Mouse (Mus musculus) cerebellum, adult 2 months (tissue): ENCODE results near the gene Nfxl1.
"Not testable (repeated sequence)": the region's sequence is repeated elsewhere in the genome, so short reads cannot be mapped to it uniquely, and the experiment has no call there.

Experiments
- CTCF ChIP-seq: fragments of 200-500 bp; IDR thresholded peaks from 2 replicates; pipeline ENCODE4 v1.5.1; 2011; ENCODE audit warnings: low read depth, mild to moderate bottlenecking, control low read depth, low read length, moderate library complexity, borderline replicate concordance; ENCODE audit not compliant: insufficient read depth
- POLR2A ChIP-seq: fragments of 200-500 bp; IDR thresholded peaks from 2 replicates; pipeline ENCODE4 v1.6.1; 2011; ENCODE audit warnings: low read length, control low read depth, borderline replicate concordance; ENCODE audit not compliant: insufficient read depth

DNA sequence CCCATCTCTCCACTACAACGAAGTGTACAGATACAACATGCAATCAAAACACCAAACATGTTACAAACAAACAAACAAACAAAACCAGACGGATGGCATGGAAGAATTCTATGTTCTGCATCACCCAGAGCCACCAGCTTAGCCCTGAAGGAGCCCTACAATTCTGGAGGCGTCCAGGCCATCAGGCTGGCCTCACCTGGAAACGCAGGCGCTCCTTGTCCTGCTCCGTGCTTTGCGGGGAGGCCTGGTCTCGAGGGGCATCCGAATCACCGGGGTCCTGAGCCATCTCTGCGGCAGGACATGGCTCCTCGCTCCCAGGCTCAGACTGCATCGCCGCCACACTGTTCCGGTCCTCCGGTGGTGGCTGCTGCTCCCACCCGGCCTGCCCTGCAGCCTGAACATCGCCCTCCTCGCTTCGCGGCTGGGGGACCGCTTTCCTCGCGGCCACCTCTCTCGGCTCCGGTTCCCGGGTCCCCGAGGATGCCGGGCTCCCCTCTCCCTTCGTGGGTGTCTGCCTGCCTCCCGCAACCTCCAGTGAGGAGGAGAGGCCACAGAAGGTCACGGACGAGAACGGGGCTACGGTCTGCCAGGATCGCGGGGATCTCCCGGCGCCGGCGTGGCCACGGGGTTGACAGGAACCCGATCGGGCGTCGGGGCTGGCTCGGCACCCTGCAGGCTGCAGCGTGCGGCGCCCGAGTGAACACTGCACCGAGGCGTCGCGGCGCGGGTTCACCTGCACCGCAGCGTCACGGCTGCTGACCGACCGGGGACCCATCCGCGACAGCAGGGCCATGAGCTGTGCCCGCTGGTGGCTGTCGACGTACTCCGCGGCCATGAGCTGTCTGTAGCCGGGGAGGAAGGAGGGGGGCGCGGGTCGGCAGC is 20.8 kb upstream of the Nfxl1 start:
- not testable (repeated sequence) for TF ChIP-seq CTCF, POLR2A
